Mouse (Mus musculus) liver, embryonic 14.5 days (tissue): Measurements from ENCODE around the gene BC028528.

Source experiments
- CTCF ChIP-seq: IDR thresholded peaks from 2 replicates; pipeline ENCODE4 v1.5.1; 2016; ENCODE audit warnings: antibody characterized with exemption, low read depth, control low read depth
- EP300 ChIP-seq: IDR thresholded peaks from 2 replicates; pipeline ENCODE4 v1.6.1; 2016; ENCODE audit warnings: antibody characterized with exemption, low read depth

- TF ChIP-seq CTCF = no peak
- TF ChIP-seq EP300 = no peak
Measured at GRCm38 (mm10) chr3:95907613-95908012, 15.8 kb upstream of the BC028528 start.
